Mouse (Mus musculus): Measurements from ENCODE around the gene Mfn2.

The Mfn2 gene

DNA sequence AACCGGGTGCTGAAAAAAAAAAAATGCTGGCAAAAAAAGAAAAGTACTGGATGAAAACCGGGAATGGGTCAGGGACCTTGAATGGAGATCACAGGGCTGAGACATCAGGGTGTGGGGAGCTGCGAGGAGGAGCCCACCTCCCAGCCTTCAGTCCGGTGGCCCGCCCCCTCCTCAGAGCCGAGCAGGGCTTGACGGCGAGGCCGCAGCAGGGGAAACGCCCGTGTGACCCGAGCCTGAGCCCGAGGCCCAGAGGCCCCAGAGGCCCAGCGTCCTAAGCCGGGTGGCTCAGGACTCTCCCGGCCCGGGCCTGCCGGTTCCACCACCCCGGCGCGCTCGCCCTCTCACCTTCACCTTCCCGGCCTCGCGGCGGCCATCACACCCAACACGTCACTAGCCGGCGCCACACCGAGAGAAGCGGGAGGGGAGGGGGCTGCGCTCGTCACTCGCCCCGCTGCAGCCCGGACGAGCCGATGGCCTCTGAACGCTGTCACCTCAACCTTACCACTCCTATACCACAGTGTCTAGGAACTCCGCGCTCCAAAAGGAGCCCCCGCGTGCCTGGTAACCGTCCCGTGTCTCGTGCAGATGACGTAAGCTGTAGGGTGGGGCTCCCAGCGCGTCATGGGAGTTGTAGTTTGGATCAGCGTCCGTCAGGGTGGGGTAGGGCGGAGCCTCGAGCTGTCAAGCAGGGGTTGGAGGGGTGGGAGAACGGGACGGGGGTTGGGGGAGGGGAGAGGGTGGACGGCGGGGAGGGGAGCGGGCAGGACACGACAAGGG is at the start of gene Mfn2:
TSS of gene Mfn2 (minus strand) at position 392 of the 777 bp plus-strand sequence.
- peak; percentile 82 for DNase-seq (ENCODE audit: low spot score)

- DNase-seq (ENCODE audit: low spot score) = no peak
Observed at GRCm38 (mm10) chr4:147953590-147953989, 49.1 kb upstream of the Mfn2 start.

DNA sequence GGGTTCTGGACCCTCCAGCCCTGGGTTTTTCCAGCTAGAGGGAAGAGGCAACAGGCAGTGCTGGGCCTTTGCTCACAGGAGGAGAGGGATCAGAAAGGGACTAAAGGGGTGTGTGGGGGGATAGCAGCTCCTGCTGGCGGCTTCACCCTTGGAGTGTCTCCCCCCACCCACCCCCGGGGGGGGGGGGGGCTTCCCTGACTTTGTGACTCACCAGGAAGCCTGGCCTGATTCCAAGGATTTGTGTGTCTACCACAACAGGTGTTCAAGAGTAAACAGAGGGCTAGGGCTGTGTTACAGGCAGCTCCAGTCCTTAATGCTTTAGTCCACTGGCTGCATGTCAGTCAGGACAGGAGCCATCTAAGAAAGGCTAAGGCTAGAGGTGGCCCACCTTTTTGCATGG is 43.0 kb upstream of the Mfn2 start:
- DNase-seq (ENCODE audit: low spot score) = no peak

GRCm38 (mm10) chr4:147943005-147943404 is 38.5 kb upstream of the Mfn2 start:
- no peak for DNase-seq (ENCODE audit: low spot score)

DNA sequence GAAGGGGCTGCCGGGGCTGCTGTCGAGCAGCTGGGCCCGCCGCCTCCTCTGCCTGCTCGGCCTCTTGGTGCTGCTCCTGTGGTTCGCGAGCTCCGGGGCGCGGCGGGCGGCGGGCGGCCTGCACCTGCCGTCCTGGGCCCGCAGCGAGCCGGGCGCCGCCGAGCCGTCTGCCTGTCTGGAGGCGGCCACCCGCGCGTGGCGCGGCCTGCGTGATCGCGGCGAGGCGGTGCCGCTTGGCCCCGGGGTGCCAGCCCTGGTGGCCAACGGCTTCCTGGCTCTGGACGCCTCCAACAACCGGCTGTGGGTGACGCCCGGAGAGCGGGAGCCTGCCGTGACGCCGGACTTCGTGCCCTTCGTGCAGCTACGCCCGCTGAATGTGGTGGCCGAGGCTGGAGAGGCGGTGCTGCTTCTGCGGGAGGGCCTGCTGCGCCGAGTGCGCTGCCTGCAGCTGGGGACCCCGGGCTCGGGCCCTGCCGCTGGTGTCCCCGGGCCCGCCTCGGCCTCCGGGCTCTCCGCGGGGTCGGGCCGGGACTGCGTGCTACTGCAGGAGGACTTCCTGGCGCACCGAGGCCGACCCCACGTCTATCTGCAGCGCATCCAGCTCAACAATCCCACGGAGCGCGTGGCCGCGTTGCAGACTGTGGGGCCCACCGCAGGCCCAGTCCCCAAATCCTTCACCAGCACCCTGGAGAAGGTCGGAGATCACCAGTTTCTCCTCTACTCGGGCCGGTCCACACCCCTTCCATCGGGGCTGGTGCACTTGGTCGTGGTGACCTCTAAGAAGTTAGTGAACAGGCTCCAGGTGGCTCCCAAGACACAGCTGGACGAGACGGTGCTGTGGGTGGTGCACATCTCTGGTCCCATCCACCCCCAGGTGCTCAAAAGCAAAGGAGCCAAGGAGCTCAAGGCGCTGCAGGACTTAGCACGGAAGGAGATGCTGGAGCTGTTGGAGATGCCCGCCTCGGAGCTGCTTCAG is 36.8 kb upstream of the Mfn2 start:
- no peak for DNase-seq (ENCODE audit: low spot score)

DNA sequence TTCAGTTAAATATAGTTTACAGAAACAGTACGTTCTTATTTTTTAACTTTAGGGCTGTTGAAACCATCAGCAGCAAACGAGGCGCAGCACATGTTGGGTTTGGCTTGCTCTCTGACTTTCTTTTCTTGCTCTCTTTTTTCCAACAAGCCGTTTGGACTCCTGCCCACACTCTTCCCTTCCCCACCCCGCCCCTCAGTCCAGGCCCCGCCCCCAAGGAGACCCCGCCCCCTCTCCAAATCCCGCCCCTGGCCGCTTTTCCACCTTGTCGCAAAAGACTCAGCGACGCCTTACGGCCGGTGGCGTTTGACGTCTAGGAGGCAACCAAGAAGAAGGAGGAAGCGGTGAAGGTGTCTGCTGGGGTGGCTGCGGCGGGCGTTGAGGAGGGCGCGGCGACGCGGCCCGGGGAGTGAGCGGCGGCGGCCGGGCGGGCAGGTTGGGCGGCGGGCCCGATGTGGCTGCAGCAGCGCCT is 36.1 kb upstream of the Mfn2 start, which contains the start of gene 2510039O18Rik:
TSS of gene 2510039O18Rik (plus strand) at position 320 of the 469 bp plus-strand sequence.
- DNase-seq (ENCODE audit: low spot score) = peak; percentile 55

DNA sequence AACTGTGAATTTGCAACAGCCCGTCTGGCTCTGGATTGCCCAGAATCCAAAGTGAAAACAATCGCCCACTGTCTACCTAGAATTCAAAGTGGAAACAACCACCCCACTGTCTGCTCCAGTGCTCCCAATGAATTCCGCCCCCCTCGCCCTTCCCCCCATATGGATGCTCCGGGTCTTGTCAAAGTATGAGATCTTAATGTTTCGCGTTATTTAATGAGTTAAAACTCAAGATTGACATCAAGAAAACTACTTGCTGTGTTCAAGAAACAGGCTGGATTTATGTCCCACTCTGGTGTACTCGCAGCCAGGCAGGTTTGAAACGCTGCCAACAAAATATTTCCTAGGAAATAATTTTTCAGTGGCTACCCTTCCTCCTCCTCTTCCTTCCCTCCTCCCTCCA is 35.6 kb upstream of the Mfn2 start:
- DNase-seq (ENCODE audit: low spot score) = no peak

- no peak for DNase-seq (ENCODE audit: low spot score)
Observed at GRCm38 (mm10) chr4:147938148-147939096, 33.9 kb upstream of the Mfn2 start.

GRCm38 (mm10) chr4:147937486-147937885 is 33.0 kb upstream of the Mfn2 start:
- DNase-seq (ENCODE audit: low spot score) = no peak

GRCm38 (mm10) chr4:147937021-147937420 is 32.5 kb upstream of the Mfn2 start:
- DNase-seq (ENCODE audit: low spot score) = no peak

DNA sequence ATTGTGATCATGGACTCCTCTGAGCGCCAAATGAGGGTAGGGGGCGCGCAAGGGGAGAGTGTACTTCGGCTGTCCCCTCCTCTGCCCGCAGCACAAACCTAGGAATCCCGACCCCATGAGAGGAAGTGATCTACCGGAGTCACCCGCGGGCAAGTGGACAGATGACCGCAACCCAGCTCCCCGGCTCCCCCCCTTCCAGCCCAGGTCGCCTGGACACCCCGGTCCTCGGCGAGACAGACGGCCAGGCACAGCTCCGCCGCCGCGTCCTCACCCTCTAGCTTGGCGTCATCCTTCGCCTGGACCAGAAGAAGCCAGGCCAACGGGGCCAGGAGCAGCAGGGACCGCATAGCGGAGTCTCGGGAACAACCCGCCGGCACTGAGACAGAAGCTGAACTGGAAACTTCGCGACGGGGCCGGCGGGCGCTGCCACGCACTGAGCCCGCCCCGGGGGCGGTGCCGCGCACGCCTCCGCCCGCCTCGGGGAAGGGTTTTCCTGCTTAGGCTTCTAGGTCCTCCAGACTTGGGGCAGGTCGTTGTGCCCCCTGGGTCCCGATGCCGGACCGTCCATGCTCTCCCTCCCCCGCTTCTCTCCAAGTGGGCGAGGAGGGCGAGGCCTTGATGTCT is 31.9 kb upstream of the Mfn2 start, which contains the start of gene Plod1:
TSS of gene Plod1 (minus strand) at position 437 of the 624 bp plus-strand sequence.
- DNase-seq (ENCODE audit: low spot score) = peak; percentile 77

GRCm38 (mm10) chr4:147935904-147936303 is 31.4 kb upstream of the Mfn2 start:
- DNase-seq (ENCODE audit: low spot score) = no peak

GRCm38 (mm10) chr4:147934611-147935010 is 30.1 kb upstream of the Mfn2 start:
- DNase-seq (ENCODE audit: low spot score) = no peak

- no peak for DNase-seq (ENCODE audit: low spot score)
Observed at GRCm38 (mm10) chr4:147934134-147934533, 29.6 kb upstream of the Mfn2 start.

- DNase-seq (ENCODE audit: low spot score) = no peak
Observed at GRCm38 (mm10) chr4:147930946-147931345, 26.4 kb upstream of the Mfn2 start.

DNA sequence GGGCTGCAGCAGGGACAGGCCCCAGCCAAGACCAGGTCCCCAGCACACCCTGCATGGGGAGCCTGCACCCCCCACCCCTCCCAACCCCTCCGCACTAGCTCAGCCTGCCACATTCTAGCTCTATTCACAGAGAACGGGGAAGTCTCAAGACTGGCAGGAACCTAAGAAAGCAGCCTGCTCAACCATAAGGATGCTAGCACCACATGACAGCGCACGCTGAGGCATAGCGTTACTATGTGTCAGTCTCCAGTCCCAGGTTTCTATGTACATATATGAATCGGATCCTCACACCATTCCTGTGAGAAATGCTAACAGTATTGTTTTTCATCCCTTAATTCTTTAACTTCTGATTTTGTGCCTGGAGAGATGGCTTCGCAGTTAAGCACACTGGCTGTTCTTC is 24.0 kb upstream of the Mfn2 start:
- no peak for DNase-seq (ENCODE audit: low spot score)

- DNase-seq (ENCODE audit: low spot score) = no peak
Observed at GRCm38 (mm10) chr4:147928136-147928535, 23.6 kb upstream of the Mfn2 start.

- no peak for DNase-seq (ENCODE audit: low spot score)
Observed at GRCm38 (mm10) chr4:147927705-147928104, 23.2 kb upstream of the Mfn2 start.

DNA sequence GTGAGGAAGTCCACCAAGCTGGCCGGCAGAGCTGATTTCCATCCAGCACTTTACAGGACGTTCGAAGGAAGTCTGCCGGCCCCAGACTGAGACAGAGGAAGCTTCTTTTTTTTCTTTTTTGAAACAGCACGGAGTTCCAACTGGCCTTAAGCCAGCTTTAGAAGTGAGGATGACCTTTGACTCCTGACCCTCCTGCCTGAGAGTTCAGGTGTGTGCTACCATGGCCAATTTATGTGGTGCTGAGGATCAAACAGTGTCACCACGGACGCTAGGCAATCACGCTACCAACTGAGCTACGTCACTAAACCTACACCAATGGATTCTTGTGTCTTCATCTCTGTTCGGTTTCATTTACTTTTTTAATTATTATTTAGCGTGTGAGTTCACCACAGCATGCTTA is 17.8 kb upstream of the Mfn2 start:
- no peak for DNase-seq (ENCODE audit: low spot score)

DNA sequence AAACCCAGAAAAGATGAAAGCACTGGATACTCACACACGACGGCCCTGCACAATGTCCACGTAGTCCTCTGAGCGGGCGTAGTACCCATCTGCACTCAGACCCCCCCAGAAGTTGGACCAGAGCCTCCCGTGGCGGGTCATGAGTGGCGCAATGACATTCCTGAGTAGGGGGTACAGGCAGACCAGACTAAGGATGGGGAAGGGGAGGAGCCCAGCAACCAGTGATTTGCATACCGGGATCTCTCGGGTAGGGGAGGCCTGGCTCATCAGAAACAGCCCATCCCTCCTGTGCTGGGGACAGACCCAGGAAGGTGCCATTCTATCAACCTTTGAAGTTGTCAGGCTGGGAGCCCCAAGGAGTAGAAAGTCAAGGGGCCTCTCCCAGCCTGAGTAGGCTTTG is 16.5 kb upstream of the Mfn2 start:
- DNase-seq (ENCODE audit: low spot score) = no peak

Data from ovary, postnatal 10 days (tissue).